Mouse (Mus musculus) hindbrain, embryonic 11.5 days (tissue): ENCODE data around the gene Itgav. TPM values are rescaled to one million over a fixed set of nuclear protein-coding genes. Genes with fewer than 3 reads are reported as not detected.
"Not testable (repeated sequence)": the region's sequence is repeated elsewhere in the genome, so short reads cannot be mapped to it uniquely, and the experiment has no call there.

Experiments
- ATAC-seq: fragments of 200-750 bp; cut with Nextera tagmentation; 2 replicates; pipeline ENCODE4 v1.8.0; 2017; ENCODE audit warnings: mild to moderate bottlenecking, moderate TSS enrichment, moderate library complexity; ENCODE audit not compliant: low FRiP score
- DNase-seq: peaks from one replicate; pipeline ENCODE4 v3.0.0-alpha.2; 2015; ENCODE audit warnings: low spot score
- H3K27ac ChIP-seq: fragments of 300-500 bp; sonication (generic); 2 replicates; pipeline ENCODE4 v1.5.1; 2014; ENCODE audit warnings: mild to moderate bottlenecking, low read depth, low read length
- H3K27me3 ChIP-seq: fragments of 300-500 bp; sonication (generic); 2 replicates; pipeline ENCODE4 v1.6.1; 2014; ENCODE audit warnings: mild to moderate bottlenecking, low read length, moderate library complexity, mixed read lengths; ENCODE audit not compliant: control insufficient read depth, insufficient read depth
- H3K36me3 ChIP-seq: fragments of 300-500 bp; sonication (generic); 2 replicates; pipeline ENCODE4 v1.6.1; 2014; ENCODE audit warnings: mild to moderate bottlenecking, low read length, moderate library complexity, mixed read lengths; ENCODE audit not compliant: control insufficient read depth, insufficient read depth
- H3K4me1 ChIP-seq: fragments of 300-500 bp; sonication (generic); replicated peaks from 2 replicates; pipeline ENCODE4 v1.6.1; 2014; ENCODE audit warnings: low read length, mixed read lengths; ENCODE audit not compliant: control insufficient read depth, insufficient read depth
- H3K4me2 ChIP-seq: fragments of 300-500 bp; sonication (generic); replicated peaks from 2 replicates; pipeline ENCODE4 v1.6.1; 2014; ENCODE audit warnings: mild to moderate bottlenecking, low read depth, low read length
- H3K4me3 ChIP-seq: fragments of 300-500 bp; sonication (generic); 2 replicates; pipeline ENCODE4 v1.5.1; 2014; ENCODE audit warnings: low read depth, low read length
- H3K9ac ChIP-seq: fragments of 300-500 bp; sonication (generic); 2 replicates; pipeline ENCODE4 v1.6.1; 2014; ENCODE audit warnings: low read depth, low read length
- H3K9me3 ChIP-seq: fragments of 300-500 bp; sonication (generic); 2 replicates; pipeline ENCODE4 v1.6.1; 2016; ENCODE audit warnings: low read length; ENCODE audit not compliant: control insufficient read depth
- WGBS: fragments of 180-500 bp; shearing (Covaris S2); extraction: QIAGEN DNeasy Blood & Tissue Kit; methylation state at CpG from one replicate; pipeline ENCODE4 v1.1.7; 2014; 5-methylcytosine and 5-hydroxymethylcytosine counted together
- polyA plus RNA-seq: library from polyadenylated mRNA; unstranded; fragments of >200 nt; fragmentation: Nextera tagmentation; extraction: Ambion mirVana; gene quantifications from 2 replicates; pipeline ENCODE4 v1.2.1, GENCODE M21; 2014

Gene Itgav
- polyA plus RNA-seq, 1 experiment from 2014 or later = 42.8 TPM

DNA sequence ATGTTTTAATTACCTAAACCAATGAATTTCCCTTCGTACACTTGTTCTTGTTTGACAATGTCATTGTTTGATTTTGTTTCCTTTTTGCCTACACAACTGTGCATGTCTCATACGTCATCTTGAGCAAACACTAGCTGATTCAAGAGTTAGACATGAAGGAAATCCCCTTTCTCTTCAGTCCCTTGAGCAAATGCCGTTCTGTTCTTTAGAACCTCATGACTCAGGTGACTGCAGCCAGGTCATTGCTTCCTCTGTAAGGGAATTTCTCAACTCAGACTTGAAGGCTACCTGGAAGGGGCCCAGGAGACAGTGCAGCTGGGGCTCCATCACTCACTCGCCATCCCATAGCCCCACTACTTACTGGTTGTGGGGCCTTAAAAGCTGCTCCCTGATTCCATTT lies 23.5 kb upstream of the Itgav start:
- no peaks in the 10 kb centered on the region for H3K4me1 ChIP-seq
- DNase-seq (no peak), ATAC-seq (no peak)
- no peak overlapping the region for H3K4me2 ChIP-seq
- no peak overlapping the region for H3K27ac ChIP-seq
- no peaks in the 10 kb centered on the region for H3K36me3 ChIP-seq
- H3K9ac ChIP-seq = no peak overlapping the region
- 84% methylated on average over 4 of the region's 4 CpGs for WGBS
- H3K27me3 ChIP-seq = no peaks in the 10 kb centered on the region
- no peaks in the 10 kb centered on the region for H3K9me3 ChIP-seq
- H3K4me3 ChIP-seq = no peak overlapping the region

DNA sequence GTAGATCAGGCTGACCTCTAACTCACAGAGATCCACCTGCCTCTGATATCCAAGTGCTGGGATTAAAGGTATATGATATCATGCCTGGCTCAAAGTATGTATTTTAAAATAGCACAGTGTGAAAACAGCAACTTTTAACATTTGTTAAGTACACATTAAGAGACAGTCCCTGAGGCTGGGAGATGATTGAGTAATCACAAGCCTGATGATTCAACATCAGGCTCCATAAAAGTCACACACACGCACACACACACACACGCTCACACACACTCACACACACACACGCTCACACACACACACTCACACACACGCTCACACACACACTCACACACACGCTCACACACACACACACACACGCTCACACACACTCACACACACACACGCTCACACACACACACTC lies 21.8 kb upstream of the Itgav start:
- Histone ChIP-seq H3K9me3 (no peaks in the 10 kb centered on the region), H3K4me1 (no peaks in the 10 kb centered on the region), H3K9ac (no peak overlapping the region), H3K27me3 (no peaks in the 10 kb centered on the region), H3K4me2 (no peak overlapping the region), H3K27ac (no peak overlapping the region), H3K4me3 (no peak overlapping the region), H3K36me3 (no peaks in the 10 kb centered on the region)
- no peak for DNase-seq
- WGBS = 91% methylated on average over 7 of the region's 7 CpGs
- ATAC-seq = no peak

DNA sequence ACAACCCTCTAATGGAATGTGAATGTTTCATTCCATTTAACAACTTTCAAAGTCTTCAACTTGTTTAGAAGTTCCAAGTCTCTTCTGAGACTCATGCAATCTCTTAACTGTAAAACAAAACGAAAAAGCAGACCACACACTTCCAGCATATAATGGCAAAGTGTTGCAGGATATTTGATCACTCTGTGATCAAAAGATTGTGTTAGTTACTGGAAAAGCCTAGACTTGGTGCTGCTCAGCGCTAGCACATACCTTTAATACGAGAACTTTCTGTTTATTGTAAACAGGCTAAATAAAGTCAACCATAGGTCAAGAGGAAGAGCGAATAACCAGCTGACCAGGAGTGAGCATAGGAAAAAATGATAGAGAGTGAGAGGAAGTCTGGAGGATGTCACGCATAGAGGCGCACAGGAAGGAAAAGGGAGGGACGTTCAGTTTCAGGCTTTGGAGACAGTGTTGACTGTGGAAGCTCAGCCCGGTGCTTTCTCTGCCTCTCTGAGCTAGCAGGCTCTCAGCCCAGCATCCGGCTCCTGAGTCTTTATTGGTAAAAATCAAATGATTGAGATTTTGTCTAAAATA lies 18.5 kb upstream of the Itgav start:
- H3K9me3 ChIP-seq = no peaks in the 10 kb centered on the region
- WGBS = 87% methylated on average over 9 of the region's 9 CpGs
- no peaks in the 10 kb centered on the region for H3K36me3 ChIP-seq
- no peak overlapping the region for H3K9ac ChIP-seq
- H3K4me2 ChIP-seq = no peak overlapping the region
- H3K27ac ChIP-seq = no peak overlapping the region
- H3K27me3 ChIP-seq = no peaks in the 10 kb centered on the region
- ATAC-seq (no peak), DNase-seq (no peak)
- H3K4me1 ChIP-seq = no peaks in the 10 kb centered on the region
- no peak overlapping the region for H3K4me3 ChIP-seq

DNA sequence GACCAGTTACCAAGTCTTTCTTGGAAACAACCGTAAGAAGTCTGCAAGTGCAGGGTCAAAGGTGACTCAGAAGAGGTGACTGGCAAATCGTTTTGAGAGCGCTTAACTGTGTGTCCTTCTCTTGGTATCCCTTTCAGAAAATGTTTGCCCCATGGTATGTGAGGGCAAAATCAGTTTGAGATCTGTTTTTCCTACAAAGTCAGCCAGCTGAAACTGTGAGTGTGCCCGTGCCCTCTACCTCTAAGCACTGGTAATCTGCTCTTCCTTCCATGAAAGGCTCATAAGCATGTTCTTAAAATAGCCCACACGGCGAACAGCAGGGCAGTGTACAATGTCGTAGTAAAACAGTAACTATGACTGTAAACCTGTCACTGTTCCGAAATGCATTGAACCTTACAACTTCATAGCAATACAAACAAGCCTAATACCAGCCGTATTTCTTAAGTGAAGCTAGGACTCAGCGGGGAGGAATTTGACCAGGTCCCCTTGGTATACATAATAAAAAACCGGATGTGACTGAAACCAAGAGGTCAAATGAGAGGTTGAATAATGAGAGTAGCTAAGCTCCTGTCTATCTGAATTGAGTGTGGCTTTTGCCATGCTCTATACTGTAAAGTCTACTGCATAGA lies 14.2 kb upstream of the Itgav start:
- ATAC-seq (no peak), DNase-seq (no peak)
- 67% methylated on average over 11 of the region's 11 CpGs for WGBS
- no peaks in the 10 kb centered on the region for H3K27me3 ChIP-seq
- H3K27ac ChIP-seq = no peak overlapping the region
- H3K4me1 ChIP-seq = peaks cover 3% of the 10 kb centered on the region; the same call in 1 of the 2 replicates
- H3K9ac ChIP-seq = no peak overlapping the region
- H3K4me3 ChIP-seq = no peak overlapping the region
- H3K9me3 ChIP-seq = no peaks in the 10 kb centered on the region
- no peak overlapping the region for H3K4me2 ChIP-seq
- H3K36me3 ChIP-seq = no peaks in the 10 kb centered on the region

DNA sequence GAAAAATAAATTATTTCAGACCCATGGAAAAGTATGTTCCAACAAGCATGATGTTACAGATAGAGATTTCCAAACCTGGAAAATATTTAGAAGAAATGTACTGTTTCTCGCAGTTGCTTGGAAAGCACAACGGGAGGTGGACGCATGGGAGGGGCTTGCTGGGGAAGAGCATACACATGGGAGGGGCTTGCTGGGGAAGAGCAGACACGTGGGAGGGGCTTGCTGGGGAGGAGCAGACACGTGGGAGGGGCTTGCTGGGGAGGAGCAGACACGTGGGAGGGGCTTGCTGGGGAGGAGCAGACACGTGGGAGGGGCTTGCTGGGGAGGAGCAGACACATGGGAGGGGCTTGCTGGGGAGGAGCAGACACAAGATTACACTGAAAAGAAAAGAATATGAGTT lies 10.9 kb upstream of the Itgav start:
- DNase-seq, H3K4me1 ChIP-seq, ATAC-seq, H3K4me2 ChIP-seq, H3K9me3 ChIP-seq, H3K9ac ChIP-seq, H3K4me3 ChIP-seq, H3K27me3 ChIP-seq, H3K27ac ChIP-seq, H3K36me3 ChIP-seq: not testable (repeated sequence)
- 80% methylated on average over 7 of the region's 7 CpGs for WGBS

DNA sequence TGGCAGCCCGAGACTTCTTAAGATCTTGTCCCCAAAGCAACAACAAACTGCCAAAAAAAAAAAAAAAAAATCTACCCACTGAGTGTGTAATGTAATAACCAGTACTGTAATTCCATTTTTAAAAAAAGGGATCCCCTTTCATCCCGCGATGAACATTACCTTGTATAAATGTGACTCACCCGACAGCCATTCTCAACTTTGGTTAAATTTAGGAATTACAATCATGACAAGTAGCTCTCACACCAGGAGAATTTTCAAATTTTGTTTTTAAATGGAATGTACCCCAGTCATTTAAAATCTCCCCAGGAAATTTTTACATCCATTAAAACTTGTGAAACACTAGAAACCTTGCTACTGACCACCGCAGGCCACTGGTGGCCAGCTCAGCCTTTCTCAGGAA lies 10.3 kb upstream of the Itgav start:
- ATAC-seq = no peak
- H3K4me3 ChIP-seq = no peak overlapping the region
- H3K9ac ChIP-seq = no peak overlapping the region
- DNase-seq = no peak
- 88% methylated on average over 5 of the region's 5 CpGs for WGBS
- no peak overlapping the region for H3K27ac ChIP-seq
- H3K27me3 ChIP-seq = no peaks in the 10 kb centered on the region
- no peak overlapping the region for H3K4me2 ChIP-seq
- H3K9me3 ChIP-seq = no peaks in the 10 kb centered on the region
- H3K36me3 ChIP-seq = no peaks in the 10 kb centered on the region
- peaks cover 3% of the 10 kb centered on the region; the same call in 1 of the 2 replicates for H3K4me1 ChIP-seq

DNA sequence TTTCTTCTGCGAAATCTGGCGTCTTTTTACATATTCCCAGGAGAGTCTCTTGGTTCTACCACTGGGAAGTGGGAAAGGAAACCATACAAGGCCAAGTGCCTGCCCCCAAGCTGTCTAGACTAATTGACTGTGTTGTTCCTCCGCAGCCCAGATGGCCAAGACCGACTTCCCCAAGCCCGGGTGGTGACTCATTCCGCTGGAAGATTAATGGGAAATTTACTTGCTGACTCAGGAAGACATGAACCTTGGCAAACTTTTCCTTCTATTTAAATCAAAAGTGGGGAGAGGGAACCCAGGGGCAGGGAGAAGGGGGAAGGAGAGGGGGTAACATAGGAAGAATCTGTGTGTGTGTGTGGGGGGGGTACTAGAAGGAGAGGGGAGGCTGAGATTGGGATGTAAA lies 9.4 kb upstream of the Itgav start:
- ATAC-seq (0 out of 2 replicates have a peak, but pooled peaks have one; percentile 69), DNase-seq (peak; percentile 56)
- no peak overlapping the region for H3K4me2 ChIP-seq

DNA sequence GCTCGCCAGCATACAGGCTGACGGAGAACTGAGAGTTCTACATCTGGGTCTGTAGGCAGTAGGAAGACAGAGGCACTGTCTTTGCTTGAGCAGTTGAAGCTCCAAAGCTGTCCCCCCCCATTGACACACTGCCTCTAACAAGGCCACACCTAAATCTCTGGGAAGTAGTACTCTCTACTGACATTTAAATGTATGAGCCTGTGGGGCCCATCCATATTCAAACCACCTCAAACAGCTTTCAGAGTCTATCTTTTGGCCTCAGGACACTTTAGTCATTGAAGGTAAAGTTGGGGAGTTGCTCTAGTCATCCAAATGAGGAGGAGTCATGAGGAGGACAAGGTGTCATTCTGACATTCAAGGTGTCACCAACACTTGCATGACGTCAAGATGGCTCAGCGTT lies 5.9 kb upstream of the Itgav start:
- H3K27ac ChIP-seq = no peak overlapping the region
- no peak for DNase-seq
- no peak overlapping the region for H3K9ac ChIP-seq
- no peak for ATAC-seq
- no peaks in the 10 kb centered on the region for H3K36me3 ChIP-seq
- peaks cover 3% of the 10 kb centered on the region; the same call in 1 of the 2 replicates for H3K4me1 ChIP-seq
- H3K27me3 ChIP-seq = no peaks in the 10 kb centered on the region
- H3K4me3 ChIP-seq = no peak overlapping the region
- H3K9me3 ChIP-seq = no peaks in the 10 kb centered on the region
- H3K4me2 ChIP-seq = no peak overlapping the region
- 87% methylated on average over 4 of the region's 4 CpGs for WGBS

More for the DNA sequence above, 9.4 kb upstream of the Itgav start:
- no peak overlapping the region for H3K9ac ChIP-seq
- H3K27me3 ChIP-seq = no peaks in the 10 kb centered on the region
- H3K27ac ChIP-seq = no peak overlapping the region
- H3K4me1 ChIP-seq = peaks cover 3% of the 10 kb centered on the region; the same call in 1 of the 2 replicates
- no peaks in the 10 kb centered on the region for H3K9me3 ChIP-seq
- no peak overlapping the region for H3K4me3 ChIP-seq
- no peaks in the 10 kb centered on the region for H3K36me3 ChIP-seq
- 31% methylated on average over 6 of the region's 6 CpGs for WGBS

DNA sequence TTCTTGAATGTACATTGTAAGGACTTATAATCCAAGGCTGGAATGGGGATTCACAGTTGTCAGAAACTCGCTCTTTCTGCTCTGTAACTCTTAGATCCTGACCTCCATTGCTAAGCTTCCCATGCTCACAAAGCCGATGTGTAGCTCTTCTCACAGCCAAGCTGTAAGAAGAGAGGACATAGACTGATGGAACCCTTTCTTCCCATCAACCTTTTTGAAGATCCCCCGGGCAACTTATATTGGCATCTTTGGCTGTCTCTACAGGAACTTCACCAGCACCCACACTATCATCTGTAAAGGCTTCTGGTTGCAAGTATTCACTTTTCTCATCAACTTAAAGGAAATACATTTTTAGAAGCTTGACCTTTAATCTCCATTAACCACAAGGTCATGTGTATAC lies 2.6 kb upstream of the Itgav start:
- Histone ChIP-seq H3K9me3 (no peaks in the 10 kb centered on the region), H3K9ac (no peak overlapping the region), H3K4me2 (no peak overlapping the region), H3K4me1 (no peaks in the 10 kb centered on the region), H3K27ac (no peak overlapping the region), H3K36me3 (no peaks in the 10 kb centered on the region), H3K27me3 (no peaks in the 10 kb centered on the region), H3K4me3 (no peak overlapping the region)
- ATAC-seq = no peak
- no peak for DNase-seq
- WGBS = 83% methylated on average over 3 of the region's 3 CpGs
